Mouse (Mus musculus): ENCODE data around the gene Podn.

- TF ChIP-seq EP300 (IDR thresholded peaks at IDR 0.05; ENCODE audit: low read depth) = no peak
- no peak for TF ChIP-seq CTCF (IDR thresholded peaks at IDR 0.05; ENCODE audit: low read depth)
These were observed 47.5 kb upstream of the Podn start for GRCm38 (mm10) chr4:108143778-108144177.

Measured in liver, embryonic 14.5 days (tissue).